Mouse (Mus musculus): Measurements from ENCODE around the gene Micall2.

GRCm38 (mm10) chr5:139724336-139725116 is 11.6 kb downstream of the Micall2 start:
- no peak for TF ChIP-seq POLR2A (IDR thresholded peaks at IDR 0.05; ENCODE audit: extremely low read depth, insufficient read depth, low read length)
- TF ChIP-seq CTCF (IDR thresholded peaks at IDR 0.05; ENCODE audit: extremely low read depth, insufficient read depth, low read length): no peak
